Mouse (Mus musculus) neural tube, embryonic 11.5 days (tissue): Measurements from ENCODE around the gene Aldh1a3. TPM values are rescaled to one million over a fixed set of nuclear protein-coding genes. Genes with fewer than 3 reads are reported as not detected.

Source experiments
- ATAC-seq: fragments of 200-750 bp; cut with Nextera tagmentation; 2 replicates; pipeline ENCODE4 v1.8.0; 2017; ENCODE audit warnings: moderate number of reproducible peaks, mild to moderate bottlenecking, moderate TSS enrichment, moderate library complexity; ENCODE audit not compliant: insufficient read depth, low FRiP score, low TSS enrichment
- DNase-seq: peaks from one replicate; pipeline ENCODE4 v3.0.0-alpha.2; 2015; ENCODE audit warnings: low spot score
- H3K27ac ChIP-seq: fragments of 300-500 bp; sonication (generic); 2 replicates; pipeline ENCODE4 v1.5.1; 2014; ENCODE audit warnings: low read depth, mild to moderate bottlenecking, low read length
- H3K27me3 ChIP-seq: fragments of 300-500 bp; sonication (generic); 2 replicates; pipeline ENCODE4 v1.6.1; 2014; ENCODE audit warnings: mild to moderate bottlenecking, low read length, mixed read lengths; ENCODE audit not compliant: control insufficient read depth, insufficient read depth
- H3K36me3 ChIP-seq: fragments of 300-500 bp; sonication (generic); 2 replicates; pipeline ENCODE4 v1.6.1; 2014; ENCODE audit warnings: mild to moderate bottlenecking, low read length, moderate library complexity, mixed read lengths; ENCODE audit not compliant: control insufficient read depth, insufficient read depth
- H3K4me1 ChIP-seq: fragments of 300-500 bp; sonication (generic); 2 replicates; pipeline ENCODE4 v1.6.1; 2014; ENCODE audit warnings: low read length, mixed read lengths; ENCODE audit not compliant: control insufficient read depth, insufficient read depth
- H3K4me2 ChIP-seq: fragments of 300-500 bp; sonication (generic); 2 replicates; pipeline ENCODE4 v1.6.1; 2014; ENCODE audit warnings: low read depth, mild to moderate bottlenecking, moderate library complexity
- H3K4me3 ChIP-seq: fragments of 300-500 bp; sonication (generic); 2 replicates; pipeline ENCODE4 v1.5.1; 2014; ENCODE audit warnings: low read depth, low read length
- H3K9ac ChIP-seq: fragments of 300-500 bp; sonication (generic); 2 replicates; pipeline ENCODE4 v1.6.1; 2014; ENCODE audit warnings: mild to moderate bottlenecking, low read length
- H3K9me3 ChIP-seq: fragments of 300-500 bp; sonication (generic); 2 replicates; pipeline ENCODE4 v1.6.1; 2016; ENCODE audit warnings: low read length; ENCODE audit not compliant: control insufficient read depth
- WGBS: fragments of 180-500 bp; shearing (Covaris S2); extraction: QIAGEN DNeasy Blood & Tissue Kit; methylation state at CpG from one replicate; pipeline ENCODE4 v1.1.7; 2014; 5-methylcytosine and 5-hydroxymethylcytosine counted together
- polyA plus RNA-seq: library from polyadenylated mRNA; unstranded; fragments of >200 nt; fragmentation: Nextera tagmentation; extraction: Ambion mirVana; gene quantifications from 2 replicates; pipeline ENCODE4 v1.2.1, GENCODE M21; 2014

Aldh1a3 gene
- polyA plus RNA-seq, 1 experiment from 2014 or later, result 1.5 TPM

- Histone ChIP-seq H3K9ac (no peak overlapping the region), H3K27me3 (no peaks in the 10 kb centered on the region), H3K9me3 (no peaks in the 10 kb centered on the region), H3K4me3 (no peak overlapping the region), H3K27ac (no peak overlapping the region), H3K4me2 (no peak overlapping the region), H3K4me1 (no peaks in the 10 kb centered on the region), H3K36me3 (no peaks in the 10 kb centered on the region)
- 75% methylated on average over 15 of the region's 15 CpGs for WGBS
- DNase-seq (no peak), ATAC-seq (no peak)
Measured at GRCm38 (mm10) chr7:66448786-66449540, 21.6 kb upstream of the Aldh1a3 start.

GRCm38 (mm10) chr7:66448304-66448703, 21.0 kb upstream of the Aldh1a3 start:
- H3K27ac ChIP-seq, result no peak overlapping the region
- no peaks in the 10 kb centered on the region for H3K4me1 ChIP-seq
- H3K4me2 ChIP-seq, result no peak overlapping the region
- no peaks in the 10 kb centered on the region for H3K27me3 ChIP-seq
- H3K9me3 ChIP-seq, result no peaks in the 10 kb centered on the region
- 58% methylated on average over 10 of the region's 10 CpGs for WGBS
- no peaks in the 10 kb centered on the region for H3K36me3 ChIP-seq
- H3K4me3 ChIP-seq, result no peak overlapping the region
- ATAC-seq (no peak), DNase-seq (no peak)
- no peak overlapping the region for H3K9ac ChIP-seq

- Histone ChIP-seq H3K9me3 (no peaks in the 10 kb centered on the region), H3K27ac (no peak overlapping the region), H3K4me3 (no peak overlapping the region), H3K36me3 (no peaks in the 10 kb centered on the region), H3K9ac (no peak overlapping the region), H3K27me3 (no peaks in the 10 kb centered on the region), H3K4me2 (no peak overlapping the region), H3K4me1 (no peaks in the 10 kb centered on the region)
- ATAC-seq (no peak), DNase-seq (no peak)
- WGBS, result 90% methylated on average over 3 of the region's 3 CpGs
Measured at GRCm38 (mm10) chr7:66446860-66447259, 19.5 kb upstream of the Aldh1a3 start.

- no peak for ATAC-seq
- Histone ChIP-seq H3K4me1 (no peaks in the 10 kb centered on the region), H3K4me3 (no peak overlapping the region), H3K9me3 (no peaks in the 10 kb centered on the region), H3K27ac (no peak overlapping the region), H3K36me3 (no peaks in the 10 kb centered on the region), H3K4me2 (no peak overlapping the region), H3K27me3 (no peaks in the 10 kb centered on the region), H3K9ac (no peak overlapping the region)
- WGBS, result 33% methylated on average over 11 of the region's 11 CpGs
- DNase-seq, result no peak
Measured at GRCm38 (mm10) chr7:66445117-66445905, 18.0 kb upstream of the Aldh1a3 start.

GRCm38 (mm10) chr7:66444706-66445105, 17.4 kb upstream of the Aldh1a3 start:
- Histone ChIP-seq H3K27ac (no peak overlapping the region), H3K4me2 (no peak overlapping the region), H3K36me3 (no peaks in the 10 kb centered on the region), H3K4me1 (no peaks in the 10 kb centered on the region), H3K9me3 (no peaks in the 10 kb centered on the region), H3K9ac (no peak overlapping the region), H3K27me3 (no peaks in the 10 kb centered on the region), H3K4me3 (no peak overlapping the region)
- WGBS, result 67% methylated on average over 5 of the region's 5 CpGs
- ATAC-seq, result no peak
- no peak for DNase-seq

DNA sequence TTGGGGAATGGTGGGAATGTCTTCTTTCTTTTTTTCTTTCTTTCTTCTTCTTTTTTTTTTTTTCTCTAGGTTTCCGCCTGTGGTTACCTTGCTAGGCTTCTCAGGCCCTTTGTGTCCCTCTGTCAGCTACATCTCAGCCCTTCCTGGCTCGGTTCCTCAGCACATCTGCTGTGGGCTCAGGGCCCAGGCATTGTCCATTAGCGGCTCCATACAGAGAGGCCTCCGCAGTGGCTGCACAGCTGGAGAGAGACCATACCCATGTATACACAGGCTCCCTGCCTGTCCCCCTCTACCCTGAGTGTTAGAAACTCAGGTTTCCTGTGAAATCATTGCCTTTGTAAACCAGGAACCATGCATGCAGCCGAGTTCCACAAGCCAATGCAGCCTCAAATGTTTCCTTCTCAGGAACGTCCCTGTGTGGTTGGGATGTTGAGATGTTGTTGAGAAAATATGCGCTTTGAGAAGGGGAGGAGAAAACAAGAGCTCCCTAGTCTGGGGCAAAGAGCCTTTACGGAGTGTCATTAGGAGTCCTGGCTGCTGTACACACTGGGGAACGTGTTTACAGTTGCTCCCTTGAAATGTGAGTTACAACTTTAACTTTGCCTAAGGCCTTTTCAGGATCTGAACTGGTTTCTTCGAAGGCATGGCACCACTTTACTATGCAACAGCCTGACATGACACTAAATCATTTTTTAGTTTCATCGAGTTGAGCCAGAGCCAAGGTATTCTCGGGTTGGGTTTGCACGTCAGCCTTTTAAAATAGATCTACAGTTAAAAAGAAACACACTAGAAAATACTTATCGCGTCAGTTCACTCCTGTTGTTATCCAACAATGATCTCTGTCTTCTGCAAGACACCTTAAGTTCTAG, 15.4 kb upstream of the Aldh1a3 start:
- H3K4me2 ChIP-seq, result no peak overlapping the region
- H3K4me1 ChIP-seq, result no peaks in the 10 kb centered on the region
- DNase-seq (no peak), ATAC-seq (no peak)
- no peaks in the 10 kb centered on the region for H3K27me3 ChIP-seq
- WGBS, result 63% methylated on average over 15 of the region's 15 CpGs
- no peak overlapping the region for H3K9ac ChIP-seq
- H3K4me3 ChIP-seq, result no peak overlapping the region
- H3K27ac ChIP-seq, result no peak overlapping the region
- no peaks in the 10 kb centered on the region for H3K36me3 ChIP-seq
- H3K9me3 ChIP-seq, result no peaks in the 10 kb centered on the region

DNA sequence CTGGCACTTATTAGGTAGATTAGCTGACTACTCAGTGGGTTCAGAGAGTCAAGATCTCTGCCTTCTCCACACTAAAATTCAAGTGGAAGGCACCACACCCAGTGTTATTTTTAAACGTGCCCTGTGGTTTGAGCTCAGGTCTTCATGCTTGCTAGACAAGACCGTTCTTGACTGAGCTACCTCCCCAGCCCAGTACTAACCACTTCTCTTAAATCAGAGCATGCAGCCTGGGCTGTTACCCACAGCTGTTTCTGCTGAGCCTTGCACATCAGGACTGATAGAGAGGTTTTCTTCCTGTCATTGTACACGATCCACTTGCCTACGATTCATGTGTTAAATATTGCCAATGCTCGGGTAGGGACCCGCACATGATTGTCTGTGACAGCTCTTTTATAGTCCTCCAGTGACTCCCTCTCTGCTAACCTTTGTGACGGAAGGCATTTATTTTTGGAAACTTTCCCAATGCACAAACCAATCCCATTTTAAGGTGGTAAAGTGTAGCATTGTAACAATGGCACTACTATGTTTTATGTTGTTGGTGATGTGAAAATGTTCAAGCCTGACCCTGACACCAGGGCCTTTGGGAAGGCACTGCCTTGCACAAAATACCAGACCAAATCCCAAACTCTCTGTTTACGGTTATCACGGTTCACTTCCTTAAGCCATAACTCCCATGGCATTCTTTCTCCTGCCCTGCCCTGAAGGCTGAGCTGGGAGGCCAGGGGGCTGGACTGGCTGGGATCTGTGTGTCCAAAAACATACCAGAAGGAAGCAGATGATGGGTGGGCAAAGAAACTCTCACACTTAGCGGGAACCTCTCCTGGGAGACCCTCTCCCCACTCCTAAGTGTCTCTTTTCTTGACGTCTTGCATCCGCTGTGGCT, 11.7 kb upstream of the Aldh1a3 start:
- H3K9me3 ChIP-seq, result no peaks in the 10 kb centered on the region
- H3K36me3 ChIP-seq, result no peaks in the 10 kb centered on the region
- no peak overlapping the region for H3K9ac ChIP-seq
- no peaks in the 10 kb centered on the region for H3K27me3 ChIP-seq
- H3K4me1 ChIP-seq, result no peaks in the 10 kb centered on the region
- 72% methylated on average over 12 of the region's 12 CpGs for WGBS
- H3K4me3 ChIP-seq, result no peak overlapping the region
- DNase-seq, result no peak
- no peak overlapping the region for H3K4me2 ChIP-seq
- no peak for ATAC-seq
- no peak overlapping the region for H3K27ac ChIP-seq

DNA sequence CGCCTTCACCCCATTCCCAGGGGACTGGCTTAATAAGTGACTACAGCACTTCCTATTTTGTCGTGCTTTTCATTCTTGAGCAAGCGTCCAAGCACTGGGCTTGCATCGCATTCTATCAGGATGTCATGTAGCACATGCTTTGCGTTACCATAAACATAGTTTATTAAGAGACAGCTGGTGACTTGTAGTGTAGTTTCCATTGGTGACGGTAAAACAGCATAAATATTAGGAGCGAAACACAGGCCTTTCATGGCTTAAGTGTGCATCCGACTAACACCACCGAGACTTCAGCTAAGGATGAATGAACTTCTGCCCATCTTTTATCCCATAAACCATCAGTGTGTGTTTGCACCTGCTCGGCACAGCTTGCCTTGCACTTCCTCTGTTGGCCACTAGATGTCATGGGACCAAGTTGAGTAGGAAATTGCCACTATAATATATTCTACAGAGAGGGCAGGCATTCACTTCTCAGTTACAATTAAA, 7.2 kb upstream of the Aldh1a3 start:
- no peaks in the 10 kb centered on the region for H3K4me1 ChIP-seq
- peak; percentile 67 for DNase-seq
- no peak overlapping the region for H3K27ac ChIP-seq
- ATAC-seq, result no peak
- no peak overlapping the region for H3K4me3 ChIP-seq
- no peaks in the 10 kb centered on the region for H3K9me3 ChIP-seq
- H3K36me3 ChIP-seq, result no peaks in the 10 kb centered on the region
- H3K9ac ChIP-seq, result no peak overlapping the region
- H3K4me2 ChIP-seq, result no peak overlapping the region
- H3K27me3 ChIP-seq, result peaks cover 3% of the 10 kb centered on the region; the same call in 1 of the 2 replicates
- 51% methylated on average over 10 of the region's 10 CpGs for WGBS
